Comparison of ENCODE assay signal across 26 mouse cellular contexts in genomic region chr2:120235947-120236640, GRCm38 (mm10). TPM values are rescaled to one million over a fixed set of nuclear protein-coding genes. Genes with fewer than 3 reads are reported as not detected.
DNase-seq lines count a peak whose midpoint lies in the region; ATAC-seq lines count a peak whose summit lies in the region.
"Had no signal": no experiment of that assay in that cellular context is flagged by ENCODE, and none has a peak within 500 bp of the region (broad histone marks: within the 10 kb centered on the region; RNA-seq: fewer than 3 reads in every experiment).

No protein-coding gene starts in this region.

- no peaks in the 10 kb centered on the region for H3K36me3 ChIP-seq in heart, embryonic 15.5 days
- H3K36me3 ChIP-seq in heart, embryonic 12.5 days: no peaks in the 10 kb centered on the region
- no peaks in the 10 kb centered on the region for H3K36me3 ChIP-seq in forebrain, embryonic 15.5 days
- H3K36me3 ChIP-seq: embryonic facial prominence, embryonic 12.5 days; hindbrain, embryonic 15.5 days; intestine, embryonic 15.5 days; neural tube, embryonic 13.5 days had no signal

- H3K4me1 ChIP-seq in heart, embryonic 15.5 days (replicated peaks): peaks cover 9% of the 10 kb centered on the region
- H3K4me1 ChIP-seq in heart, embryonic 12.5 days (replicated peaks): peaks cover 22% of the 10 kb centered on the region
- H3K4me1 ChIP-seq in forebrain, embryonic 15.5 days: no peaks in the 10 kb centered on the region
- H3K4me1 ChIP-seq: embryonic facial prominence, embryonic 12.5 days; hindbrain, embryonic 15.5 days; intestine, embryonic 15.5 days; neural tube, embryonic 13.5 days had no signal

- no peaks in the 10 kb centered on the region for H3K27me3 ChIP-seq in heart, embryonic 15.5 days
- no peaks in the 10 kb centered on the region for H3K27me3 ChIP-seq in heart, embryonic 12.5 days (replicated peaks)
- no peaks in the 10 kb centered on the region for H3K27me3 ChIP-seq in forebrain, embryonic 15.5 days
- H3K27me3 ChIP-seq: embryonic facial prominence, embryonic 12.5 days; hindbrain, embryonic 15.5 days; intestine, embryonic 15.5 days; neural tube, embryonic 13.5 days had no signal

- H3K9me3 ChIP-seq in heart, embryonic 15.5 days (replicated peaks): no peaks in the 10 kb centered on the region
- no peaks in the 10 kb centered on the region for H3K9me3 ChIP-seq in heart, embryonic 12.5 days (replicated peaks)
- no peaks in the 10 kb centered on the region for H3K9me3 ChIP-seq in forebrain, embryonic 15.5 days
- H3K9me3 ChIP-seq: embryonic facial prominence, embryonic 12.5 days; hindbrain, embryonic 15.5 days; intestine, embryonic 15.5 days; neural tube, embryonic 13.5 days had no signal

- peak overlapping the region; percentile 25; the same call in 1 of the 2 replicates for H3K27ac ChIP-seq in heart, embryonic 15.5 days
- no peak overlapping the region for H3K27ac ChIP-seq in heart, embryonic 12.5 days (ENCODE audit: poor library complexity, severe bottlenecking)
- no peak overlapping the region for H3K27ac ChIP-seq in forebrain, embryonic 15.5 days (replicated peaks)
- H3K27ac ChIP-seq: embryonic facial prominence, embryonic 12.5 days; hindbrain, embryonic 15.5 days; intestine, embryonic 15.5 days; neural tube, embryonic 13.5 days had no signal

- intact Hi-C loops in gastrocnemius, postnatal 14 days (cut with DNase I; ENCODE audit: low total_unique reads): no loop called here

- no peak overlapping the region for H3K4me3 ChIP-seq in heart, embryonic 15.5 days
- H3K4me3 ChIP-seq in heart, embryonic 12.5 days: no peak overlapping the region
- no peak overlapping the region for H3K4me3 ChIP-seq in forebrain, embryonic 15.5 days
- H3K4me3 ChIP-seq: embryonic facial prominence, embryonic 12.5 days; hindbrain, embryonic 15.5 days; intestine, embryonic 15.5 days; neural tube, embryonic 13.5 days had no signal

- H3K9ac ChIP-seq in heart, embryonic 15.5 days: no peak overlapping the region
- H3K9ac ChIP-seq in heart, embryonic 12.5 days: no peak overlapping the region
- no peak overlapping the region for H3K9ac ChIP-seq in forebrain, embryonic 15.5 days (replicated peaks)
- H3K9ac ChIP-seq: embryonic facial prominence, embryonic 12.5 days; hindbrain, embryonic 15.5 days; intestine, embryonic 15.5 days; lung, embryonic 14.5 days; neural tube, embryonic 13.5 days had no signal

- WGBS in heart, embryonic 15.5 days: 71% methylated on average over 3 of the region's 3 CpGs
- 67% methylated on average over 3 of the region's 3 CpGs for WGBS in heart, embryonic 12.5 days
- 83% methylated on average over 3 of the region's 3 CpGs for WGBS in forebrain, embryonic 15.5 days

- no peak for ATAC-seq in heart, embryonic 15.5 days (replicated peaks; ENCODE audit: insufficient number of reproducible peaks, insufficient read depth, low FRiP score, low read depth)
- ATAC-seq in heart, embryonic 12.5 days (ENCODE audit: insufficient number of reproducible peaks, low FRiP score): no peak
- ATAC-seq in monocyte, adult 5-6 weeks (replicated peaks; ENCODE audit: insufficient number of reproducible peaks, low FRiP score, low TSS enrichment, poor library complexity, severe bottlenecking): no peak
- ATAC-seq in forebrain, embryonic 15.5 days (replicated peaks): no peak
- ATAC-seq: forebrain, embryonic 14.5 days; intestine, embryonic 15.5 days had no signal

- peak; percentile 68 for DNase-seq in gastrocnemius, adult 18-20 months (ENCODE audit: low spot score)
- DNase-seq in gastrocnemius, postnatal 14 days: no peak
- peak; percentile 27 for DNase-seq in adrenal gland, postnatal 10 days
- peak; percentile 53 for DNase-seq in gastrocnemius, postnatal 25 days
- DNase-seq: B cell, adult 2 months; kidney, adult 9 months; kidney, postnatal 25 days; left cerebral cortex, postnatal 4 days; lung, embryonic 14.5 days; lung, postnatal 4 days; right cerebral cortex, adult 18-20 months; thymus, postnatal 14 days had no signal

- H3K4me2 ChIP-seq in heart, embryonic 15.5 days: no peak overlapping the region
- H3K4me2 ChIP-seq in heart, embryonic 12.5 days: no peak overlapping the region
- no peak overlapping the region for H3K4me2 ChIP-seq in forebrain, embryonic 15.5 days (replicated peaks)
- H3K4me2 ChIP-seq: embryonic facial prominence, embryonic 12.5 days; hindbrain, embryonic 15.5 days; intestine, embryonic 15.5 days; lung, embryonic 14.5 days; midbrain, embryonic 11.5 days; neural tube, embryonic 13.5 days had no signal

RNA-seq across cellular contexts. Expression of gene Pla2g4e, which starts 9.0 kb away (rescaled TPM):
- 10 to 100 TPM; 26.2 to 27.0 TPM for total RNA-seq in gastrocnemius, adult 18-20 months (2021)
- total RNA-seq in gastrocnemius, postnatal 14 days (2021): 10 to 100 TPM; 31.0 to 35.1 TPM
- polyA plus RNA-seq in heart, embryonic 15.5 days (2015; fragmentation: Nextera tagmentation; extraction: Ambion mirVana): 1.6 and 1.9 TPM in 2 replicates
- 0.59 and 0.73 TPM in 2 replicates for polyA plus RNA-seq in heart, embryonic 12.5 days (2016; fragmentation: Nextera tagmentation; extraction: Ambion mirVana)
- 1 to 10 TPM in 1 of 2 experiments, under 1 TPM in 1; 0.99 to 3.6 TPM for total RNA-seq in adrenal gland, postnatal 10 days (2021)
- 10 to 100 TPM; 26.9 to 28.8 TPM for total RNA-seq in gastrocnemius, postnatal 25 days (2021)
- not detected in 3 replicates for total RNA-seq in monocyte, adult 5-6 weeks (2017)
- 1.7 and 1.8 TPM in 2 replicates for polyA plus RNA-seq in forebrain, embryonic 15.5 days (2015; fragmentation: Nextera tagmentation; extraction: Ambion mirVana)
- total RNA-seq: liver, adult 2 months had no signal
- polyA plus RNA-seq: liver, adult 2 months; lung, embryonic 14.5 days had no signal

RNA-seq across cellular contexts. Expression of gene Pla2g4d, which starts 52.9 kb away (rescaled TPM):
- not detected for total RNA-seq in gastrocnemius, adult 18-20 months (2021)
- not detected for total RNA-seq in gastrocnemius, postnatal 14 days (2021)
- 0.03 TPM in 1 of 2 replicates, not detected in the other for polyA plus RNA-seq in heart, embryonic 15.5 days (2015; fragmentation: Nextera tagmentation; extraction: Ambion mirVana)
- not detected in 2 replicates for polyA plus RNA-seq in heart, embryonic 12.5 days (2016; fragmentation: Nextera tagmentation; extraction: Ambion mirVana)
- total RNA-seq in adrenal gland, postnatal 10 days (2021): under 1 TPM in 1 of 2 experiments, not detected in 1; 0.12 TPM
- not detected for total RNA-seq in gastrocnemius, postnatal 25 days (2021)
- total RNA-seq in monocyte, adult 5-6 weeks (2017): not detected in 3 replicates
- not detected in 2 replicates for polyA plus RNA-seq in forebrain, embryonic 15.5 days (2015; fragmentation: Nextera tagmentation; extraction: Ambion mirVana)
- total RNA-seq: heart, postnatal 36 days; layer of hippocampus, adult 8-10 months; liver, adult 2 months had no signal
- polyA plus RNA-seq: forebrain, embryonic 14.5 days; hindbrain, embryonic 15.5 days; intestine, embryonic 15.5 days; liver, adult 2 months; lung, embryonic 14.5 days; small intestine, adult 2 months had no signal

Comparison
In these comparisons a context has a peak if more than half of its experiments do, and no peak if none do; other contexts are left out.
1. RNA of gene Pla2g4e, which starts 9.0 kb away (total RNA-seq): 31.0 to 35.1 TPM in gastrocnemius, postnatal 14 days, 26.9 to 28.8 TPM in gastrocnemius, postnatal 25 days and 26.2 to 27.0 TPM in gastrocnemius, adult 18-20 months; 0.99 to 3.6 TPM in adrenal gland, postnatal 10 days and not detected in monocyte, adult 5-6 weeks; every median in the first group is over 4 times any median in the second.